Mouse (Mus musculus): Measurements from ENCODE around the gene Pomgnt2. TPM values are rescaled to one million over a fixed set of nuclear protein-coding genes. Genes with fewer than 3 reads are reported as not detected.

The Pomgnt2 gene
- polyA plus RNA-seq (2014; fragmentation: Nextera tagmentation; extraction: Ambion mirVana) = 8.8 and 10.6 TPM in 2 replicates

GRCm38 (mm10) chr9:121997010-121997409 is at the start of gene Pomgnt2:
Gene Pomgnt2 (minus strand): TSS chr9:121997110.
- Histone ChIP-seq H3K36me3 (ENCODE audit: control insufficient read depth, insufficient read depth, low read length) (no peaks in the 10 kb centered on the region), H3K27me3 (ENCODE audit: control insufficient read depth, insufficient read depth, low read length) (no peaks in the 10 kb centered on the region), H3K9ac (ENCODE audit: low read depth, low read length) (no peak within 1 kb of the TSS), H3K9me3 (replicated peaks; ENCODE audit: control insufficient read depth, low read length) (no peaks in the 10 kb centered on the region), H3K27ac (ENCODE audit: low read depth, low read length) (no peak within 1 kb of the TSS), H3K4me2 (peak within 1 kb of the TSS; percentile 97), H3K4me1 (ENCODE audit: control insufficient read depth, insufficient read depth, low read length) (no peaks in the 10 kb centered on the region; the same call in 1 of the 2 replicates), H3K4me3 (ENCODE audit: low read depth, low read length) (peak within 1 kb of the TSS; percentile 58)
- ATAC-seq (replicated peaks; ENCODE audit: insufficient number of reproducible peaks, low FRiP score, low TSS enrichment) = no peak

DNA sequence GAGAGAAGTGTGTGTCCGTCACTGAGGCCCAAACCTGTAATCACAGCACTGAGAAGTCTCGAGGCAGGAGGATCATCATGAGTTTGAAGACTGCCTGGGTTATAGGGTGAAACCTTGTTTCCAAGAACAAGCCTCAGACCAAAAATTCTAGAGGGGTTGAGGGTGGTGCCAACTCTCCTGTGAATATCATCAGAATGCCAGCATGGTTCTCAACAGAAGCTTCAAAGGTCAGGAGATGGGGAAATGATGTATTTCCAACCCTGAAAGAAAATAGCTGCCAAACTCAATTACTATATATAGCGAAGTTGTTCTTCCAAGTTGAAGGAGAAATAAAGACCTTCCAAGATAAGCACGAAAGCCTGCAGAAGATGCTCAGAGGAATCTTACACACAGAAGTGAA is 42.9 kb upstream of the Pomgnt2 start:
- Histone ChIP-seq H3K36me3 (ENCODE audit: control insufficient read depth, insufficient read depth, low read length) (no peaks in the 10 kb centered on the region), H3K27ac (ENCODE audit: low read depth, low read length) (no peak overlapping the region), H3K4me1 (ENCODE audit: control insufficient read depth, insufficient read depth, low read length) (no peaks in the 10 kb centered on the region), H3K9me3 (replicated peaks; ENCODE audit: control insufficient read depth, low read length) (no peaks in the 10 kb centered on the region), H3K9ac (ENCODE audit: low read depth, low read length) (no peak overlapping the region), H3K4me3 (ENCODE audit: low read depth, low read length) (no peak overlapping the region), H3K4me2 (no peak overlapping the region), H3K27me3 (ENCODE audit: control insufficient read depth, insufficient read depth, low read length) (no peaks in the 10 kb centered on the region; the same call in 1 of the 2 replicates)
- no peak for ATAC-seq (replicated peaks; ENCODE audit: insufficient number of reproducible peaks, low FRiP score, low TSS enrichment)
- 59% methylated on average over 4 of the region's 4 CpGs for WGBS (ENCODE audit: insufficient replicate concordance)

DNA sequence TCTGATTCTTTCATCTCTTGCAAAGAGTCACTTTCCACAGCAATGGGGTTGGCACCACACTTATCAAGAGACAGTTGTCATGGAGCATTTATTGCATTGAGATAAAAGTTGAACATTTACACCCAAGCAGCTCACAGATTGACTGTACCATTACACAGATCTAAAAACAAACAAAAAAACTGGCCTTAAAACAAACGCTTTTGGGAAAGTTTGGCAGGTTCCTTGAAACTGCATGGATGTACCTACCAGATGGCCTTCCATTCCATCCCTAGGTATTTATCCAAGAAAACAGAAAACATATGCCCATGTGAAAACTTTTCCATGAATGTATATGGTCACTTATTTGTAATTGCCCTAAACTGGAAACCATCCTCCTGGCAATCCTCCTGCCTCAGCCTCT is 41.7 kb upstream of the Pomgnt2 start:
- 80% methylated on average over 1 of the region's 1 CpGs for WGBS (ENCODE audit: insufficient replicate concordance)
- no peaks in the 10 kb centered on the region for H3K36me3 ChIP-seq (ENCODE audit: control insufficient read depth, insufficient read depth, low read length)
- H3K9ac ChIP-seq (ENCODE audit: low read depth, low read length) = no peak overlapping the region
- H3K4me3 ChIP-seq (ENCODE audit: low read depth, low read length) = no peak overlapping the region
- no peaks in the 10 kb centered on the region for H3K9me3 ChIP-seq (replicated peaks; ENCODE audit: control insufficient read depth, low read length)
- no peak overlapping the region for H3K4me2 ChIP-seq
- H3K4me1 ChIP-seq (ENCODE audit: control insufficient read depth, insufficient read depth, low read length) = peaks cover 6% of the 10 kb centered on the region
- H3K27me3 ChIP-seq (ENCODE audit: control insufficient read depth, insufficient read depth, low read length) = no peaks in the 10 kb centered on the region; the same call in 1 of the 2 replicates
- H3K27ac ChIP-seq (ENCODE audit: low read depth, low read length) = no peak overlapping the region
- no peak for ATAC-seq (replicated peaks; ENCODE audit: insufficient number of reproducible peaks, low FRiP score, low TSS enrichment)

DNA sequence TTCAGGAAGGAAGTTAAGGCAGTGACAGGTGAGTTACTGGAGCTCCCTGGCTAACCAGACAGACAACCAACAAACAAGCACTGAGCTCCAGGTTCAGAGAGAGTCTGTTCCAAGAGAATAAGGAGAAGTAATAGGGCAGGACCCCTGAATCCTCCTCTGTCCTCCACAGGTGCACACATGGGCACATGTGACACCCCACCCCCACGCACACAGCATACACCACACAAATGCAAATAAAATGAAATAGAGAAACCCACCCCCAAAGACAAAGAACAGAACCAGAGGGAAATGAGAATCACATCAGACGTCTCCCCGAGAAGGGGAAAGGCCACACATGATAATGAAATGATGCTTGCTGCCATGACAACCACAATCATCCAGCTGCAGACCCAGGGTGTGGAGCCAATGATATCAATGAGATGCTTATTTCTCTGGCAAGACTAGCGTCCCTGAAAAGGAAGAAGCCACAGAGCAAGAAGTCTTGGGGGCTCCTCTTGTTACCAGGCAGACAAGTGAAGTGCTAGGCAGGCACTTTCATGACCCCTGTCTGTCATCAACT is 39.7 kb upstream of the Pomgnt2 start:
- H3K4me1 ChIP-seq (ENCODE audit: control insufficient read depth, insufficient read depth, low read length) = peaks cover 6% of the 10 kb centered on the region
- H3K36me3 ChIP-seq (ENCODE audit: control insufficient read depth, insufficient read depth, low read length) = no peaks in the 10 kb centered on the region
- H3K9ac ChIP-seq (ENCODE audit: low read depth, low read length) = no peak overlapping the region
- no peaks in the 10 kb centered on the region for H3K9me3 ChIP-seq (replicated peaks; ENCODE audit: control insufficient read depth, low read length)
- 40% methylated on average over 4 of the region's 4 CpGs for whole genome bisulfite sequencing (ENCODE audit: insufficient replicate concordance)
- no peak overlapping the region for H3K4me3 ChIP-seq (ENCODE audit: low read depth, low read length)
- no peak for ATAC-seq (replicated peaks; ENCODE audit: insufficient number of reproducible peaks, low FRiP score, low TSS enrichment)
- no peak overlapping the region for H3K27ac ChIP-seq (ENCODE audit: low read depth, low read length)
- H3K27me3 ChIP-seq (ENCODE audit: control insufficient read depth, insufficient read depth, low read length) = no peaks in the 10 kb centered on the region; the same call in 1 of the 2 replicates
- no peak overlapping the region for H3K4me2 ChIP-seq

DNA sequence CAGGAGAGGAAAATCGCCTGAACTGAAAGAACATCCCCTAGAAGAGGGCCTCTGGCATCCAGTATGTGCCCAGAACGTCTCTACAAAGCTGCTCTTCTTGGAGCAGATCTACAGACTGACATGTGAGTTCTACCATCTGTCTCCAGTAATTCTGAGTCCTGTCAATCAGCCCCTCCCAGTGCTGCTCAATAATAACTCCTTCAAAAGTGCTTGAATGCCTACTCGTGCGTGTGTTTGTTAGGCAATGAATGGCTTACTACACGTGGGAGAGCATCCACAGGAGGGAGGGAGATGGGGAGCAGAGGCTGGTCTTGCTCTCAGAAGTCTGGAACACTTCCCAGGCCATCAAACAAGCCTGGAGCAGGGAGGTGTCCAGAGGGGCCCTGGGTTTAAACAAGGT is 38.9 kb upstream of the Pomgnt2 start:
- WGBS (ENCODE audit: insufficient replicate concordance) = 41% methylated on average over 5 of the region's 5 CpGs
- Histone ChIP-seq H3K27ac (ENCODE audit: low read depth, low read length) (no peak overlapping the region), H3K4me1 (ENCODE audit: control insufficient read depth, insufficient read depth, low read length) (peaks cover 6% of the 10 kb centered on the region), H3K9me3 (replicated peaks; ENCODE audit: control insufficient read depth, low read length) (no peaks in the 10 kb centered on the region), H3K27me3 (ENCODE audit: control insufficient read depth, insufficient read depth, low read length) (no peaks in the 10 kb centered on the region; the same call in 1 of the 2 replicates), H3K4me3 (ENCODE audit: low read depth, low read length) (no peak overlapping the region), H3K36me3 (ENCODE audit: control insufficient read depth, insufficient read depth, low read length) (no peaks in the 10 kb centered on the region), H3K9ac (ENCODE audit: low read depth, low read length) (no peak overlapping the region), H3K4me2 (no peak overlapping the region)
- no peak for ATAC-seq (replicated peaks; ENCODE audit: insufficient number of reproducible peaks, low FRiP score, low TSS enrichment)

DNA sequence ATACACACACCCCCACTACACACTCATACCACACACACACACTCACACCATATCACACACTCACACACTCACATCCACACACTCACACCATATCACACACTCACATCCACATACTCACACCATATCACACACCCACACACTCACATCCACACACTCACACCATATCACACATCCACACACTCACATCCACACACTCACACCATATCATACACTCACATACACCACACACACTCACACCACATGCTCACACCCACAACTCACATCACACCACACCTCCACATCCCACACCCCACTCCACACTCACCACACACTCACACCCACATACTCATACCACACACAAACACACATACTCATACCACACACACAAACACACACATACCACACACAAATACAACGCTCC is 38.0 kb upstream of the Pomgnt2 start:
- H3K36me3 ChIP-seq (ENCODE audit: control insufficient read depth, insufficient read depth, low read length) = no peaks in the 10 kb centered on the region
- no peak for ATAC-seq (replicated peaks; ENCODE audit: insufficient number of reproducible peaks, low FRiP score, low TSS enrichment)
- H3K4me2 ChIP-seq = no peak overlapping the region
- peaks cover 6% of the 10 kb centered on the region for H3K4me1 ChIP-seq (ENCODE audit: control insufficient read depth, insufficient read depth, low read length)
- WGBS (ENCODE audit: insufficient replicate concordance) = 97% methylated on average over 1 of the region's 1 CpGs
- no peak overlapping the region for H3K27ac ChIP-seq (ENCODE audit: low read depth, low read length)
- no peak overlapping the region for H3K4me3 ChIP-seq (ENCODE audit: low read depth, low read length)
- no peaks in the 10 kb centered on the region; the same call in 1 of the 2 replicates for H3K27me3 ChIP-seq (ENCODE audit: control insufficient read depth, insufficient read depth, low read length)
- no peaks in the 10 kb centered on the region for H3K9me3 ChIP-seq (replicated peaks; ENCODE audit: control insufficient read depth, low read length)
- H3K9ac ChIP-seq (ENCODE audit: low read depth, low read length) = no peak overlapping the region

DNA sequence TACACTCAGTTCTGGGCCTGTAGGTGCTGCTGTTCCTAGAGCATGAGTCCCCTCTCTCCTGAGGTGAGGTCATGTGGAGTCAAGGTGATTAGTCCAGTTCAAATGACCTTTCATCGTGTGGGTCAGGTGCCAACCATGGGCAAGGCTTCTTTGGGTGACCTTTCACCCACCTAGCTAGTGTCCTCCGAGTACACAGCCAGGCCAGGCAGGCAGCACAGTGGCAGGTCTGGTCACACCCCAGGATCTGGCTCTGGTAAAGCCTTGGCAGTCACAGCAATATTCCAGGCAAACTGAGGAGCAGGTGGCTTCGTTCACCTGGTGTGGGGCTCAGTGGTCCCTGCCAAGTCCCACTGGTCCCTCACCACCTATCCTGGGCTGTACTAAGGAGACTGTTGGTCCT is 35.2 kb upstream of the Pomgnt2 start:
- H3K36me3 ChIP-seq (ENCODE audit: control insufficient read depth, insufficient read depth, low read length) = no peaks in the 10 kb centered on the region
- ATAC-seq (replicated peaks; ENCODE audit: insufficient number of reproducible peaks, low FRiP score, low TSS enrichment) = no peak
- no peak overlapping the region for H3K4me2 ChIP-seq
- no peaks in the 10 kb centered on the region for H3K9me3 ChIP-seq (replicated peaks; ENCODE audit: control insufficient read depth, low read length)
- H3K9ac ChIP-seq (ENCODE audit: low read depth, low read length) = no peak overlapping the region
- whole genome bisulfite sequencing (ENCODE audit: insufficient replicate concordance) = 76% methylated on average over 3 of the region's 3 CpGs
- H3K4me1 ChIP-seq (ENCODE audit: control insufficient read depth, insufficient read depth, low read length) = peaks cover 17% of the 10 kb centered on the region
- no peaks in the 10 kb centered on the region; the same call in 1 of the 2 replicates for H3K27me3 ChIP-seq (ENCODE audit: control insufficient read depth, insufficient read depth, low read length)
- H3K4me3 ChIP-seq (ENCODE audit: low read depth, low read length) = no peak overlapping the region
- no peak overlapping the region for H3K27ac ChIP-seq (ENCODE audit: low read depth, low read length)

- Histone ChIP-seq H3K9ac (ENCODE audit: low read depth, low read length) (no peak overlapping the region), H3K27ac (ENCODE audit: low read depth, low read length) (no peak overlapping the region), H3K4me1 (ENCODE audit: control insufficient read depth, insufficient read depth, low read length) (peaks cover 24% of the 10 kb centered on the region), H3K4me3 (ENCODE audit: low read depth, low read length) (no peak overlapping the region), H3K9me3 (replicated peaks; ENCODE audit: control insufficient read depth, low read length) (no peaks in the 10 kb centered on the region), H3K36me3 (ENCODE audit: control insufficient read depth, insufficient read depth, low read length) (no peaks in the 10 kb centered on the region), H3K27me3 (ENCODE audit: control insufficient read depth, insufficient read depth, low read length) (no peaks in the 10 kb centered on the region), H3K4me2 (no peak overlapping the region)
- no peak for ATAC-seq (replicated peaks; ENCODE audit: insufficient number of reproducible peaks, low FRiP score, low TSS enrichment)
- 76% methylated on average over 5 of the region's 5 CpGs for WGBS (ENCODE audit: insufficient replicate concordance)
Observed at GRCm38 (mm10) chr9:122030706-122031105, 33.8 kb upstream of the Pomgnt2 start.

DNA sequence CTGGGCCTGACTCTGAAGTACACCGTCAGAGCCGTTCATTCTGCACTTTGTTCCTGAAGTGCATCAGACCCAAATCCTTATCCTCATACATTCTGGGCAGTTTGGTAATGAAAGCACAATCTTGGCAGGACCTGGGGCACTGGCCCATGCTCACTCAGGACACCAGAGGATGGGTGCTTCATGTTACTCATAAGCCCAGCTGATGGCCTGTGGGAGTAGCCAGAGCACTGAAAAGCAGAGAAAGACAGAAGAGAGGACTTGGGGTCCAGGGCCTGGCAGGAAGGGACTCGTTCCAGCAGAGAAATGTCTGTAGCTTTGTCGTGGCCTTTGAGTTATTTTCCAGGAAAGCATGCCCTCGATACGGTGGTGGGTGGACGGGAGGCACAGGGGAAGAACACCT is 32.9 kb upstream of the Pomgnt2 start:
- Histone ChIP-seq H3K4me2 (no peak overlapping the region), H3K27me3 (ENCODE audit: control insufficient read depth, insufficient read depth, low read length) (no peaks in the 10 kb centered on the region), H3K36me3 (ENCODE audit: control insufficient read depth, insufficient read depth, low read length) (no peaks in the 10 kb centered on the region), H3K9me3 (replicated peaks; ENCODE audit: control insufficient read depth, low read length) (no peaks in the 10 kb centered on the region), H3K4me1 (ENCODE audit: control insufficient read depth, insufficient read depth, low read length) (peaks cover 24% of the 10 kb centered on the region), H3K4me3 (ENCODE audit: low read depth, low read length) (no peak overlapping the region), H3K9ac (ENCODE audit: low read depth, low read length) (no peak overlapping the region), H3K27ac (ENCODE audit: low read depth, low read length) (no peak overlapping the region)
- ATAC-seq (replicated peaks; ENCODE audit: insufficient number of reproducible peaks, low FRiP score, low TSS enrichment) = no peak
- 87% methylated on average over 7 of the region's 7 CpGs for WGBS (ENCODE audit: insufficient replicate concordance)
